Mouse (Mus musculus) intestine, postnatal 0 days (tissue): Measurements from ENCODE around the gene Cdc34b. TPM values are rescaled to one million over a fixed set of nuclear protein-coding genes. Genes with fewer than 3 reads are reported as not detected.

Experiments used
- ATAC-seq: fragments of 200-750 bp; cut with Nextera tagmentation; 2 replicates; pipeline ENCODE4 v1.8.0; 2017; ENCODE audit warnings: mild to moderate bottlenecking, moderate TSS enrichment, moderate library complexity
- H3K27ac ChIP-seq: fragments of 300-500 bp; sonication (generic); 2 replicates; pipeline ENCODE4 v1.5.1; 2014; ENCODE audit warnings: mild to moderate bottlenecking, low read depth, low read length, moderate library complexity
- H3K27me3 ChIP-seq: fragments of 300-500 bp; sonication (generic); replicated peaks from 2 replicates; pipeline ENCODE4 v1.6.1; 2014; ENCODE audit warnings: low read length, mixed read lengths; ENCODE audit not compliant: control insufficient read depth, insufficient read depth
- H3K36me3 ChIP-seq: fragments of 300-500 bp; sonication (generic); 2 replicates; pipeline ENCODE4 v1.6.1; 2014; ENCODE audit warnings: mild to moderate bottlenecking, moderate library complexity; ENCODE audit not compliant: control insufficient read depth, insufficient read depth
- H3K4me1 ChIP-seq: fragments of 300-500 bp; sonication (generic); replicated peaks from 2 replicates; pipeline ENCODE4 v1.6.1; 2014; ENCODE audit warnings: antibody characterized with exemption, low read length, mixed read lengths; ENCODE audit not compliant: control insufficient read depth, insufficient read depth
- H3K4me2 ChIP-seq: fragments of 300-500 bp; sonication (generic); replicated peaks from 2 replicates; pipeline ENCODE4 v1.6.1; 2014; ENCODE audit warnings: low read depth, mild to moderate bottlenecking, moderate library complexity
- H3K4me3 ChIP-seq: fragments of 300-500 bp; sonication (generic); 2 replicates; pipeline ENCODE4 v1.5.1; 2014; ENCODE audit warnings: low read depth, low read length
- H3K9ac ChIP-seq: fragments of 300-500 bp; sonication (generic); 2 replicates; pipeline ENCODE4 v1.6.1; 2014; ENCODE audit warnings: mild to moderate bottlenecking, low read depth, low read length
- H3K9me3 ChIP-seq: fragments of 300-500 bp; sonication (generic); 2 replicates; pipeline ENCODE4 v1.6.1; 2016; ENCODE audit warnings: mixed run types; ENCODE audit not compliant: control insufficient read depth
- CTCF ChIP-seq: sonication (generic); IDR thresholded peaks from 2 replicates; pipeline ENCODE4 v1.5.1; 2016; ENCODE audit warnings: low read depth, mild to moderate bottlenecking, control low read depth, antibody characterized with exemption, moderate library complexity
- WGBS: fragments of 180-500 bp; shearing (Covaris S2); extraction: QIAGEN DNeasy Blood & Tissue Kit; methylation state at CpG from one replicate; pipeline ENCODE4 v1.1.7; 2014; 5-methylcytosine and 5-hydroxymethylcytosine counted together
- polyA plus RNA-seq: library from polyadenylated mRNA; unstranded; fragments of >200 nt; fragmentation: Nextera tagmentation; extraction: Ambion mirVana; gene quantifications from 2 replicates; pipeline ENCODE4 v1.2.1, GENCODE M21; 2015

The Cdc34b gene
- polyA plus RNA-seq, 1 experiment from 2014 or later, result 0.13 TPM

DNA sequence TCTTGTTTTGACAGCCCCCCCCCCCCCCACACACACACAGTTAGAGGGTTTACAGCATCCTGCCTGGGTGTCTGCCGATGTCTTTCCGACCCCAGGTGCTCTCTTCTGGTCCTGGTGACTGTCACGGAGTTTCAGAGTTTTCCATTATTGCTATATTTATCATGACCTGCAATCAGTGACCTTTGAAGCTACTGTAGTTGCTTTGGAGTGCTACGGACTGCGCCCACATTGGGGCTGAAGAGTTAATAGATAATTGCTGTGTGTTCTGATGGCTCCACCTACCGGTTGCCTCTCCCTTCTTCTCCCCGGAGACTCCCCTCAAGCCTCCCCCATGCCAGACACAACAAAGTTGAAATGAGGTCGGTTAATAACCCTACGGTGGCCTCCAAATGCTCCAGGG is 24.8 kb upstream of the Cdc34b start:
- Histone ChIP-seq H3K27me3 (no peaks in the 10 kb centered on the region), H3K4me3 (no peak overlapping the region), H3K9me3 (0 out of 2 replicates have a peak, but pooled peaks cover 3% of the 10 kb centered on the region), H3K27ac (no peak overlapping the region), H3K4me1 (no peaks in the 10 kb centered on the region), H3K4me2 (peak overlapping the region; percentile 51), H3K36me3 (no peaks in the 10 kb centered on the region), H3K9ac (no peak overlapping the region)
- TF ChIP-seq CTCF, result peak; percentile 82
- ATAC-seq, result peak; percentile 74
- WGBS, result 2% methylated on average over 9 of the region's 9 CpGs

DNA sequence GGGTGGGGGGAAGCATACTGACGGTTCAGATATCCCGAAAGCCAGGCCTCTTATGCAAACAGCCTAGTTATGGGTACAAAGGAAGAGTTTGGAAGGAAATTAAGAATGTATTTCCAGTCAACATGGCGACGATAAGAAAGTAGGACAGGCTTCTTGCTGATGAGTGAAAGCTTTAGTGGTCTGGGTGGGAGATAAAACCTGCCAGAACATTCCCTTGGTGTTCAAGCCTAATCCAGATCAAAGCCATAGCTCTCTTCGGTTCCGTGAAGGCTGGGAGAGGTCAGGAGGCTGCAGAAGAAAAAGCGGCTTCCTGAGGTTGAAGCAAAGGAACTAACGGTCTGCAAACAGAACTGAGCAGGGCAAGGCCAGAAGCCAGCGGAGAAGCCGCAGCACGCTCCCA is 24.3 kb upstream of the Cdc34b start:
- Histone ChIP-seq H3K4me1 (no peaks in the 10 kb centered on the region), H3K4me3 (no peak overlapping the region), H3K36me3 (no peaks in the 10 kb centered on the region), H3K27me3 (no peaks in the 10 kb centered on the region), H3K27ac (no peak overlapping the region), H3K9ac (no peak overlapping the region), H3K4me2 (peak overlapping the region; percentile 51), H3K9me3 (0 out of 2 replicates have a peak, but pooled peaks cover 3% of the 10 kb centered on the region)
- WGBS, result 26% methylated on average over 11 of the region's 11 CpGs
- TF ChIP-seq CTCF, result no peak
- no peak for ATAC-seq

DNA sequence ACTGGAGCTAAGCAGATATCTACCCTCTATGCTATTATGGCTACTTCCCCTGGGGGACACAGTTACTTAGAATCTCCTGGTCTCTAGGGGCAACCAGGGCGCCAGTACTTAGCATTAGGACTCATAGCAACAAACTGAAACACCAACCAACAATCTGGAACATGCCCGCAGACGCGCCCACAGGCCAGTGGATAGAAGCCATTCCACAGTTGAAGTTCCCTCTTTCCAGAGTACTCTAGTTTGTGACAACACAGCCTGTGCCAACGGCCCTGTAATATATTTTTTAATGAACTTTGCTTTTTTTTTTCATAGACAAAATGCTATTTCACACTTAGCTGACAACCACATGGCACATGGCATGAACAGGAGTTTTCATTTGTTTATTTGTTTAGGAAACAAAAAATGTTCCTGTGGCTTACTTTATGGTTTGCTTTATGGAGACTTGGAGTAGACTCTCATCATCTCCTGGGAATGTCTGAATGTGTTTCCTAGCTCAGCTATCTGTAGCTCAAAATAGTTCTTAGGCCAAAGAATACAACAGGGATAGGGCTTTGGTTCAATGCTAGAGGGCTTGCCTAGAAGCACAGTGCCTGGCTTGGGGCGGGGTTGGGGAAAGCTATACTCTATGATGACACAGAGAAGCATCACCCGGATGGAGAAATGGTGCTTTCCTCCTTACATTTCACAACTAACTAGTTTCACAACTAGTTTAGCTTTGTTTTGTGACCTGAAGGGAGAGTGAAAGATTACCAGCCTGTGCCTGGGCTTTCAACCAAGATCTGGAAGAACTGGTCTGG is 23.3 kb upstream of the Cdc34b start:
- Histone ChIP-seq H3K27ac (no peak overlapping the region), H3K4me3 (no peak overlapping the region), H3K9me3 (0 out of 2 replicates have a peak, but pooled peaks cover 3% of the 10 kb centered on the region), H3K36me3 (no peaks in the 10 kb centered on the region), H3K27me3 (no peaks in the 10 kb centered on the region), H3K4me1 (no peaks in the 10 kb centered on the region), H3K9ac (no peak overlapping the region), H3K4me2 (no peak overlapping the region)
- WGBS, result 91% methylated on average over 7 of the region's 7 CpGs
- no peak for ATAC-seq
- TF ChIP-seq CTCF, result no peak

DNA sequence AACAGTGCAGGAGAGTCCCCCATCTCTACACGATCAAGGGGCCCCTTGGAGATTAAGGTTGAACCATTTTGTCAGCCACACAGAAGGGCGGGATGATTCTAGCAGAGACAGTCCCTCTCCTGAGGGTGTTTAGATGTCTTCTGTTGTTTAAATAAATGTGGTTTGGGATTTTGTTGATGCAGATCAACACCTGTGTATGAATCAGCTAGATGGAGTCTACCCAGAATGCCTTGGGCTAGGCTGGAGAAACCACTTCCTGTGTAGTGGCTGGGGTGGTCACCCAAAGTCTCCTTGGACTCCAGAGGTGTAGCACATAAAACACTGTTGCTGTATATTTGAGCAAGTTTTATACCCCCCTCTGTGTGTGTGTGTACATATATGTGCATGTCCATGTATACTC is 22.4 kb upstream of the Cdc34b start:
- H3K27ac ChIP-seq, result no peak overlapping the region
- 0 out of 2 replicates have a peak, but pooled peaks cover under 1% of the 10 kb centered on the region for H3K9me3 ChIP-seq
- no peak overlapping the region for H3K4me3 ChIP-seq
- 71% methylated on average over 2 of the region's 2 CpGs for WGBS
- H3K4me2 ChIP-seq, result no peak overlapping the region
- H3K4me1 ChIP-seq, result no peaks in the 10 kb centered on the region
- no peak overlapping the region for H3K9ac ChIP-seq
- no peak for TF ChIP-seq CTCF
- no peak for ATAC-seq
- no peaks in the 10 kb centered on the region for H3K27me3 ChIP-seq
- no peaks in the 10 kb centered on the region for H3K36me3 ChIP-seq

DNA sequence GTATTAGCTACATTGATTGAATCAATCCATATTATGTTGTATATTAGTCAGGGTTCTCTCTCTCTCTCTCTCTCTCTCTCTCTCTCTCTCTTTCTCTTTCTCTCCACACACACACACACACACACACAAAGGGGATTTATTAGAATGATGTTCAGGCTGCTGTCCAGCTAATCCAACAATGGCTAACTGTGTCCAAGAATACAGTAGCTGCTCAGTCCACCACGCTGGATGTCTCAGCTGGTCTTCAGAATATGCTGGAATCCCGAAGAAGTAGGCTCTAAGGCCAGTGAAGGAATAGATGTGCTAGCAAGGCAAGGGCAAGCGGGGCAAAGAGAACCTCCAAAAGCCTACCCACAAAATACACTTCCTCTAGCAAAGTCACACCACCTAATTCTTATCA is 14.3 kb upstream of the Cdc34b start:
- no peak for TF ChIP-seq CTCF
- Histone ChIP-seq H3K9me3 (no peaks in the 10 kb centered on the region), H3K27ac (no peak overlapping the region), H3K27me3 (no peaks in the 10 kb centered on the region), H3K36me3 (no peaks in the 10 kb centered on the region), H3K9ac (no peak overlapping the region), H3K4me2 (no peak overlapping the region), H3K4me3 (no peak overlapping the region), H3K4me1 (no peaks in the 10 kb centered on the region)
- ATAC-seq, result no peak
- 95% methylated on average over 3 of the region's 3 CpGs for WGBS

DNA sequence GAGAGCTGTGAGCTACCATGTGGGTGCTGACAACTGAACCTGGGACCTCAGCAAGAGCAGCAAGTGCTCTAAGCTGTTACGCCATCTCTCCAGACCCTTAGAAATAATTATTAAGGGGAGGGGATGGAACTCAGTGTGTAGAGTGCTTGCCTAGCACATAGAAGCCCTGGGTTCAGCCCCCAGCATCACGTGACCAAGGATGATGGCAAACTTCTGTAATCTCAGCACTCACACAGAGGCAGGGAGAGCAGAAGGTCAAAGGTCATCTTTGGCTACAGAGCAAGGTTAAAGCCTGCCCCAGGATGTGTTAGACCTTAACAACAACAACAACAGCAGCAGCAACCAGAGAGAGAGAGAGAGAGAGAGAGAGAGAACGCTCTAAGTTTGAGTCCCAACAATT is 13.0 kb upstream of the Cdc34b start:
- no peaks in the 10 kb centered on the region for H3K36me3 ChIP-seq
- H3K9me3 ChIP-seq, result no peaks in the 10 kb centered on the region
- no peak overlapping the region for H3K9ac ChIP-seq
- no peaks in the 10 kb centered on the region for H3K27me3 ChIP-seq
- H3K4me2 ChIP-seq, result no peak overlapping the region
- H3K4me3 ChIP-seq, result no peak overlapping the region
- WGBS, result 81% methylated on average over 3 of the region's 3 CpGs
- no peaks in the 10 kb centered on the region for H3K4me1 ChIP-seq
- H3K27ac ChIP-seq, result no peak overlapping the region
- TF ChIP-seq CTCF, result no peak
- no peak for ATAC-seq

DNA sequence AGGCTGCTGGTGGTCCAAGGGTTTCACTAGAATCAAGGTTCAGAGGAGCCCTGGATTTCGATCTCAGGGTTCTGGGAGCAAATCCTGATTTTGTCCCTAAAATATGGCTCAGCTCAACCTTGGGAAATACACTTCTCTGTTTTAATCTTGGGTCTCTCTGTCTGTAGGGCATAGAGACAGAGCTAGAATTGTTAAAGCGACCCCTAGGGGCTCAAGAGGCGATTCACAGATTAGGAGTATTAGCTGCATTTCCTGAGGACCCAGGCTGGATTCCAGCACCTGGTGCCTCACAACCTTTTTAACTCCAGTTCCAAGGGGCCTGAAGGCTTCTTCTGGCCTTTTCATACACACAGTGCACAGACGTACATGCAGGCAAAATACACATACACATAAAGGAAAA is 12.0 kb upstream of the Cdc34b start:
- ATAC-seq, result no peak
- no peaks in the 10 kb centered on the region for H3K4me1 ChIP-seq
- no peak overlapping the region for H3K27ac ChIP-seq
- WGBS, result 39% methylated on average over 4 of the region's 4 CpGs
- H3K9ac ChIP-seq, result no peak overlapping the region
- no peaks in the 10 kb centered on the region for H3K9me3 ChIP-seq
- H3K4me2 ChIP-seq, result no peak overlapping the region
- H3K4me3 ChIP-seq, result no peak overlapping the region
- TF ChIP-seq CTCF, result peak; percentile 34; the same call in 1 of the 2 replicates
- no peaks in the 10 kb centered on the region for H3K27me3 ChIP-seq
- H3K36me3 ChIP-seq, result no peaks in the 10 kb centered on the region
